Mouse (Mus musculus): ENCODE results near the gene Klhl13.

Gene Klhl13

GRCm38 (mm10) chrX:23364514-23365381 lies at the start of gene Klhl13:
TSS of gene Klhl13 (minus strand) at chrX:23365082.
- DNase-seq (ENCODE audit: low spot score in 2 of 2), result peak in 1 of 2 experiments; percentile 12

- DNase-seq (ENCODE audit: low spot score in 2 of 2), result no peak
Measured at GRCm38 (mm10) chrX:23409296-23410149, 44.6 kb upstream of the Klhl13 start.

DNA sequence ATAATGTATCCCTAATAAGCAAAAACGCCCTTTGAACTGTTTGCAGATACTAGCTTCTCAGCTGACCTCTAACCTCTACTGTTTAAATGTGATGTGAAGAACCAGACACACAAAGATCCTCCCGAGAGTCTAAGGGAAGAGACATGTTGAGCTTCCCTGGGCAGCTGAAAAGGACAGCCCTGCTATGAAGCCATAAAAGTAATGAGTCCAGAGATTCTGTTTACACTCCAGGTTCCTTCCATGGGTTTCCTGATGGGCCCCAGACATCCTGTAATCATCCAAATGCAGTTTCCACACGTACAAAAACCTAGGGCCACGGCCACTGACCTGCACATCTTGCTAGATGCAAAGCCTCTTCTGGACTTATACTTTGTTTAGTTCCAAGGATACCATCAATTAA lies 23.8 kb upstream of the Klhl13 start:
- DNase-seq (ENCODE audit: low spot score in 2 of 2), result no peak

- no peak for DNase-seq (ENCODE audit: low spot score in 2 of 2)
Measured at GRCm38 (mm10) chrX:23363441-23363840, 1.4 kb downstream of the Klhl13 start.

DNA sequence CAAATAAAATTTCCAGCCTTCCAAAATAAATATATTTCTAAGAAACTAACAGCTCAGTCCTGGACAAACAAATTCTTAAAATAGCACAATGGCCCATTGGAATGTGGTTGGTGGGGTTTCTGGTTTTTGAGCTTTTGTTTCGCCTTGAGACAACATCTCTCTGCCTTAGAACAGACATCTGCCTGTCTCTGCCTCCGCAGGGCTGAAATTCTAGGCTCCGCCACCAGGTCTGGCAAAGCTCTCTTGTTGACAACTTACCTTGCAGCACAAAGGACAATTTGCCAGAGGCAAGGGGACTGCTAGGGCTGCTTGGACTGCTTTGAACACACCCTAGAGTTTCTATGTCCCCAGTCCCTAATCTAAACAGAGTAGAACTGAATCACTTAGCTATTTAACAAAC lies 4.4 kb downstream of the Klhl13 start:
- DNase-seq (ENCODE audit: low spot score in 2 of 2), result no peak

GRCm38 (mm10) chrX:23350083-23350482 lies 14.8 kb downstream of the Klhl13 start:
- DNase-seq (ENCODE audit: low spot score in 2 of 2), result no peak

GRCm38 (mm10) chrX:23328116-23328515 lies 36.8 kb downstream of the Klhl13 start:
- no peak for DNase-seq (ENCODE audit: low spot score in 2 of 2)

DNA sequence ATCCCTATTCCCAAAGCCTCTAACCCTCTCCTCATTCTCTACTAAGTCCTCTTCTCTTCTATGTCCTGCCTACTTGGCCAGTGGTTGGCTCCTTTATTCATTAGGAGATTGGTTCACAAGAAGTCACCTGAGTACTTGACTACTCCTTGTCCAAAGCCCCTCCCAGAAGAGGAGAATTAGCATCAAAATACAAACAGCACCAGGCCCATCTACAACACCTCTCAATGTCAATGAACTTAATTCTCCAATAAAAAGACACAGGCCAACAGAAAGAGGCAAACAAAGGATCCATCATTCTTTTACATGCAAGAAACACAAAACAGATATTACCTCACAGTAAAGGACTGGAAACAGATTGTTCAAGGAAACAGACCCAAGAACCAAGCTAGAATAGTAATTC lies 46.0 kb downstream of the Klhl13 start:
- DNase-seq (ENCODE audit: low spot score in 2 of 2), result no peak

DNA sequence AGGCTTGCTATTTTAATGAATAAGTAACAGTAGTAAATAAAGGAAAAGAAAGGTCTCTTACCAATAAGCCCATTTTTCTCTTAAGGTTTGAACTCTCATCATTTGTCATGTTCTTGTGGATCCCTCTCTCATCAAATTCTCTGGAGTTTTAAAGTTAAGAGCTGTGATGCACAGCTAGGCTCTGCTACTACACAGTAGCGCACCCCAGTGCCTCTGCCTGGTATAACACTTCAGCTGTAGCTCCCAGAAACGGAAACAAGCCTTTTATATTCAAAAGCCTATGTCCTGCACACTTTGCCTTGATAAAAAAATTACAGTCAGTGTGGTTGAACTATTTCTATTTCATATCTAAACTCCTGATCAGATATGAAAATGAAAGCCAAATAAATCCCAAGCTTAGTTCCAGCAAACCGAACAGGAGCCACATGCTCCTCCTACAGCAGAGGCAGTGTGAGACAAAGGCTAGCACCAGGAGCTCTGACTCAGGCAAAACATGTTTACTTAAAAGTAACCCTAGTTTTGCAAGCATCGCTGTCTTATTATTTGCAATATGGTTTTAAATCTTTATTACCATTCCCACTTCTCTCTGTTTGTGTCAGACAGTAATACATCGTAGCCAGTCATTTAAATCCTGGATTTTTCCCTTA lies 68.8 kb downstream of the Klhl13 start:
- DNase-seq (ENCODE audit: low spot score in 2 of 2), result peak in 1 of 2 experiments; percentile 57

GRCm38 (mm10) chrX:23285442-23285817 lies 79.5 kb downstream of the Klhl13 start:
- no peak for DNase-seq (ENCODE audit: low spot score in 2 of 2)

DNA sequence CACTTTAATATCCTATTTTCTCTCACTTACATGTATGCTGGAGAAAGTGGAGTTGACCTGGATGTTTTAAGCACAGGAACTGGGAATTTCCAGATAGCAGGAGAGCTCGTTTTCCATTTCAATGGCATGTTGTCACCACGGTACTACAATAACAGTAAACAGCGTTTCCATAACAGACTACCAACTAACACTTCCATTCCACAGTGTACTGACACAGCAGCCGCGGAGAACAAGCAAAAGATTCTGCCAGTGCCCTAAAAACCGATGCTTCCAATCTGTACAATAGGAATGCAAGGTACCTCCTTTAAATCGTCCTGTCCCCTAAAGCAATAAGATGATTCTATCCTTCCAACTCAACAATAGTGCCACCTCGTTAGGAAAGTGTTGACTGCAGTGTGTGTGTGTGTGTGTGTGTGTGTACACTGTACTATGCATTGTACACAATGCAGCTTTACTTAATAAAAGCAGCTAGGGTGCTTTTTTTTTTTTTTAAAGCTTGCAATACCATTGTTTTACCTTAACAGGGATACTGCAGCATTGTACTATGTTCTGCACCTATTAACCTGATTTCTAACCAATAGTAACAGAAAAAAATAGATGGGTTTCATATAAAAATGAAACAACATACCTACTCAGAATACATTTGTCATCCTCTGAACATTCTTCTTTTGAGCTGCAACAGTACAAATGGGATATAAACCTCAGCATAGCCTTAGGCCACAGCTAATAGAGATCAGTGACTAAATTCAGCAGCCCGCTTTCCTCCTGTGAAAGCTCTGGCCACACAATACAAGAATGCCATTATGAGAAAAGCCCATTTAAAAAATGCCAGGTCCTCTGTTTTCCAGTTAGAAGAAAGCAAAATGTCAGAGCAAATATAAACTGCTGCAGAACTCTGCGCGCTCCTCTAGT lies 80.1 kb downstream of the Klhl13 start:
- no peak for DNase-seq (ENCODE audit: low spot score in 2 of 2)

GRCm38 (mm10) chrX:23267601-23268000 lies 97.3 kb downstream of the Klhl13 start:
- DNase-seq (ENCODE audit: low spot score in 2 of 2), result no peak

- DNase-seq (ENCODE audit: low spot score in 2 of 2), result no peak
Measured at GRCm38 (mm10) chrX:23248752-23249151, 116.1 kb downstream of the Klhl13 start.

Data from left cerebral cortex, adult 9 months (tissue).